ENCODE assay signal across 28 mouse cellular contexts in genomic region chr2:110816189-110816588, GRCm38 (mm10).
DNase-seq lines count a peak whose midpoint lies in the region; ATAC-seq and TF ChIP-seq lines count a peak whose summit lies in the region.
"Had no signal": no experiment of that assay in that cellular context is flagged by ENCODE, and none has a peak within 500 bp of the region (broad histone marks: within the 10 kb centered on the region; RNA-seq: fewer than 3 reads in every experiment).

No protein-coding gene starts in this region.

- no peak overlapping the region for H3K27ac ChIP-seq in hindbrain, embryonic 16.5 days (ENCODE audit: low read depth, low read length)
- no peak overlapping the region for H3K27ac ChIP-seq in hindbrain, embryonic 10.5 days
- H3K27ac ChIP-seq: embryonic facial prominence, embryonic 13.5 days; forebrain, embryonic 13.5 days; hindbrain, embryonic 13.5 days; intestine, embryonic 15.5 days; limb, embryonic 13.5 days; liver, embryonic 12.5 days; midbrain, embryonic 12.5 days; stomach, postnatal 0 days had no signal

- ATAC-seq in hindbrain, embryonic 16.5 days: peak; percentile 58; the same call in 1 of the 2 replicates
- ATAC-seq: activated CD4-positive, CD25-positive, alpha-beta regulatory T cell, adult 4 months; forebrain, embryonic 13.5 days; intestine, embryonic 15.5 days; liver, embryonic 12.5 days had no signal

- no peak overlapping the region for H3K4me2 ChIP-seq in hindbrain, embryonic 16.5 days (ENCODE audit: low read length)
- H3K4me2 ChIP-seq: embryonic facial prominence, embryonic 13.5 days; forebrain, embryonic 13.5 days; heart, embryonic 12.5 days; hindbrain, embryonic 13.5 days; intestine, embryonic 15.5 days; limb, embryonic 13.5 days; liver, embryonic 12.5 days; midbrain, embryonic 12.5 days had no signal

- no peaks in the 10 kb centered on the region for H3K9me3 ChIP-seq in hindbrain, embryonic 16.5 days (ENCODE audit: control insufficient read depth, low read length)
- H3K9me3 ChIP-seq in hindbrain, embryonic 10.5 days: no peaks in the 10 kb centered on the region
- H3K9me3 ChIP-seq: embryonic facial prominence, embryonic 13.5 days; forebrain, embryonic 13.5 days; heart, embryonic 12.5 days; hindbrain, embryonic 13.5 days; intestine, embryonic 15.5 days; limb, embryonic 13.5 days; liver, embryonic 12.5 days; midbrain, embryonic 12.5 days had no signal

- no peak overlapping the region for H3K4me3 ChIP-seq in hindbrain, embryonic 16.5 days (ENCODE audit: low read length)
- H3K4me3 ChIP-seq in hindbrain, embryonic 10.5 days: no peak overlapping the region
- H3K4me3 ChIP-seq: embryonic facial prominence, embryonic 13.5 days; erythroblast, embryonic 14.5 days; forebrain, embryonic 13.5 days; heart, embryonic 12.5 days; hindbrain, embryonic 13.5 days; intestine, embryonic 15.5 days; layer of hippocampus, adult 2 months; limb, embryonic 13.5 days; liver, embryonic 12.5 days; midbrain, embryonic 12.5 days had no signal

- no peaks in the 10 kb centered on the region for H3K4me1 ChIP-seq in hindbrain, embryonic 16.5 days (ENCODE audit: control insufficient read depth, insufficient read depth, low read depth, low read length)
- H3K4me1 ChIP-seq in hindbrain, embryonic 10.5 days (replicated peaks): no peaks in the 10 kb centered on the region
- H3K4me1 ChIP-seq: embryonic facial prominence, embryonic 13.5 days; forebrain, embryonic 13.5 days; heart, embryonic 12.5 days; hindbrain, embryonic 13.5 days; intestine, embryonic 15.5 days; limb, embryonic 13.5 days; liver, embryonic 12.5 days; midbrain, embryonic 12.5 days had no signal

- no peak for TF ChIP-seq POLR2A in brain, embryonic 14.5 days (IDR thresholded peaks at IDR 0.05; ENCODE audit: borderline replicate concordance, extremely low read depth, insufficient read depth, insufficient read length, poor library complexity, severe bottlenecking)

- no peaks in the 10 kb centered on the region for H3K27me3 ChIP-seq in hindbrain, embryonic 16.5 days (replicated peaks; ENCODE audit: control insufficient read depth, insufficient read depth, low read length)
- H3K27me3 ChIP-seq in hindbrain, embryonic 10.5 days (ENCODE audit: insufficient read depth, poor library complexity, severe bottlenecking): no peaks in the 10 kb centered on the region
- H3K27me3 ChIP-seq: embryonic facial prominence, embryonic 13.5 days; forebrain, embryonic 13.5 days; heart, embryonic 12.5 days; hindbrain, embryonic 13.5 days; intestine, embryonic 15.5 days; limb, embryonic 13.5 days; liver, embryonic 12.5 days; midbrain, embryonic 12.5 days had no signal

- TF ChIP-seq CTCF in brain, embryonic 14.5 days (IDR thresholded peaks at IDR 0.05; ENCODE audit: borderline replicate concordance, extremely low read depth, insufficient read depth, insufficient read length): no peak

- H3K36me3 ChIP-seq in hindbrain, embryonic 16.5 days (ENCODE audit: control insufficient read depth, insufficient read depth, low read length): no peaks in the 10 kb centered on the region
- no peaks in the 10 kb centered on the region for H3K36me3 ChIP-seq in hindbrain, embryonic 10.5 days
- H3K36me3 ChIP-seq: embryonic facial prominence, embryonic 13.5 days; heart, embryonic 12.5 days; hindbrain, embryonic 13.5 days; intestine, embryonic 15.5 days; limb, embryonic 13.5 days; liver, embryonic 12.5 days; midbrain, embryonic 12.5 days had no signal

- no peak overlapping the region for H3K9ac ChIP-seq in hindbrain, embryonic 16.5 days (ENCODE audit: low read depth, low read length)
- H3K9ac ChIP-seq: embryonic facial prominence, embryonic 13.5 days; forebrain, embryonic 13.5 days; heart, embryonic 12.5 days; hindbrain, embryonic 13.5 days; intestine, embryonic 15.5 days; limb, embryonic 13.5 days; liver, embryonic 12.5 days; midbrain, embryonic 12.5 days had no signal

- no peak for DNase-seq in hindbrain, embryonic 10.5 days (ENCODE audit: low spot score)
- peak; percentile 46 for DNase-seq in brain, embryonic 14.5 days (ENCODE audit: low read depth)
- DNase-seq in cerebellum, adult 11-12 months: peak; percentile 58
- peak; percentile 55 to 65 for DNase-seq in cerebellum, postnatal 10 days
- DNase-seq in gastrocnemius, postnatal 10 days: no peak
- no peak for DNase-seq in spleen, postnatal 4 days (ENCODE audit: low spot score in 2 of 2)
- DNase-seq: adrenal gland, adult 8-10 months; gastrocnemius, postnatal 14 days; heart, adult 18-20 months; heart, postnatal 10 days; kidney, adult 9 months; kidney, postnatal 14 days; layer of hippocampus, postnatal 36 days; lung, adult 18-20 months; lung, postnatal 10 days had no signal

Comparison
In these comparisons a context has a peak if more than half of its experiments do, and no peak if none do; other contexts are left out.
1. DNase-seq: peak in brain, embryonic 14.5 days (single experiment), cerebellum, adult 11-12 months (single experiment) and cerebellum, postnatal 10 days (2 of 2); none in hindbrain, embryonic 10.5 days (single experiment), gastrocnemius, postnatal 10 days (single experiment) and spleen, postnatal 4 days (0 of 2).